20 mouse cellular contexts compared by ENCODE assay signal in the genomic region with DNA sequence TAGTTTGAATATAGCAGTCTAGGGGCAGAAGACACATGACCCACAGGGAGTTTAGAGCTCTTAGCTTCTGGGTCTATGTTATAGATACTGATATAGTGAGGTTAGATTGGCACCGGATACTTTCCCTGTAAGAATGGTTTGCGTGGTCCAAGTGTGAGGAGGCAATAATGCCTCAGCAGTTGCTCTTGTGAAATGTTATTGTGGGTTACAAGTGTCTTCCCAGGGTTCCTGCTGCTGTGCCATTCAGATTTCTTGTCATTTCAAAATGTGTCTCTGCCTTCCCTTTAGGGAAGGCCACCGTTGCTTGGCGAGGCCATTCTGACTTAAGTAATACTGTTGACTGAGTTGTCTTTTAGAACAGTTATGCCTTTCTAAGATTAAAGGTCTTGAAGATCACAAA.
DNase-seq lines count a peak whose midpoint lies in the region; ATAC-seq and TF ChIP-seq lines count a peak whose summit lies in the region.
"Had no signal": no experiment of that assay in that cellular context is flagged by ENCODE, and none has a peak within 500 bp of the region (broad histone marks: within the 10 kb centered on the region; RNA-seq: fewer than 3 reads in every experiment).

No protein-coding gene starts in this region.

- no peak overlapping the region for H3K4me3 ChIP-seq in MEL (ENCODE audit: control insufficient read depth in 1 of 2, insufficient read depth in 1 of 2, low read depth in 2 of 2, low read length in 2 of 2)
- H3K4me3 ChIP-seq in liver, embryonic 13.5 days (replicated peaks): no peak overlapping the region
- H3K4me3 ChIP-seq: embryonic facial prominence, embryonic 12.5 days; forebrain, embryonic 12.5 days; heart, embryonic 12.5 days; hindbrain, embryonic 10.5 days had no signal

- H3K4me1 ChIP-seq in MEL (ENCODE audit: control insufficient read depth in 1 of 2, insufficient read depth in 2 of 2, low read length in 2 of 2): peaks cover 6 to 7% of the 10 kb centered on the region in 2 experiments
- peaks cover 30% of the 10 kb centered on the region for H3K4me1 ChIP-seq in liver, embryonic 13.5 days (replicated peaks)
- H3K4me1 ChIP-seq: embryonic facial prominence, embryonic 12.5 days; forebrain, embryonic 12.5 days; heart, embryonic 12.5 days; hindbrain, embryonic 10.5 days had no signal

- H3K27me3 ChIP-seq in MEL (ENCODE audit: control insufficient read depth in 1 of 2, insufficient read depth in 2 of 2, low read length in 2 of 2): no peaks in the 10 kb centered on the region
- H3K27me3 ChIP-seq in liver, embryonic 13.5 days: no peaks in the 10 kb centered on the region
- H3K27me3 ChIP-seq: embryonic facial prominence, embryonic 12.5 days; forebrain, embryonic 12.5 days; heart, embryonic 12.5 days had no signal

- TF ChIP-seq EP300 in MEL (IDR thresholded peaks at IDR 0.05; ENCODE audit: low read depth in 1 of 2, low read length in 2 of 2): no peak

- intact Hi-C loops in left cerebral cortex, postnatal 25 days (cut with DNase I): no loop called here

- TF ChIP-seq POLR2A in MEL (IDR thresholded peaks at IDR 0.05; ENCODE audit: control insufficient read depth in 1 of 2, insufficient read depth in 1 of 2, low read depth in 1 of 2, low read length in 2 of 2, poor library complexity in 1 of 2): no peak

- no peak overlapping the region for H3K4me2 ChIP-seq in liver, embryonic 13.5 days
- H3K4me2 ChIP-seq: embryonic facial prominence, embryonic 12.5 days; forebrain, embryonic 12.5 days; heart, embryonic 12.5 days; hindbrain, embryonic 14.5 days had no signal

- peaks cover 5 to 16% of the 10 kb centered on the region in 2 experiments for H3K36me3 ChIP-seq in MEL (ENCODE audit: control insufficient read depth in 1 of 2, insufficient read depth in 2 of 2, low read length in 2 of 2)
- H3K36me3 ChIP-seq in liver, embryonic 13.5 days: peaks cover 8% of the 10 kb centered on the region; the same call in 1 of the 2 replicates
- H3K36me3 ChIP-seq: embryonic facial prominence, embryonic 12.5 days had no signal

- no peaks in the 10 kb centered on the region for H3K79me2 ChIP-seq in MEL (ENCODE audit: control insufficient read depth, insufficient read depth, low read length, poor library complexity)

- H3K27ac ChIP-seq in MEL (ENCODE audit: control insufficient read depth, low read depth, low read length): peak overlapping the region; percentile 52
- H3K27ac ChIP-seq in liver, embryonic 13.5 days: peak overlapping the region; percentile 77
- H3K27ac ChIP-seq: embryonic facial prominence, embryonic 12.5 days; forebrain, embryonic 12.5 days; hindbrain, embryonic 10.5 days; hindbrain, embryonic 14.5 days had no signal

- ATAC-seq in common myeloid progenitor, adult 5-6 weeks (replicated peaks; ENCODE audit: low read depth, poor library complexity, severe bottlenecking): 0 out of 2 replicates have a peak, but pooled peaks have one; percentile 39
- ATAC-seq in liver, embryonic 13.5 days (ENCODE audit: low read depth): no peak
- ATAC-seq in megakaryocyte, adult 5-6 weeks (ENCODE audit: poor library complexity, severe bottlenecking): peak; percentile 21; the same call in 1 of the 2 replicates
- ATAC-seq: CD4-positive, CD25-positive, alpha-beta regulatory T cell, adult 4 months; forebrain, embryonic 16.5 days had no signal

- no peak for TF ChIP-seq CTCF in MEL (IDR thresholded peaks at IDR 0.05 in 2 of 3, conservative IDR thresholded peaks at IDR 0.05 in 1 of 3; ENCODE audit: control insufficient read depth in 1 of 3, insufficient read depth in 1 of 3, low read depth in 2 of 3, low read length in 3 of 3, poor library complexity in 1 of 3, severe bottlenecking in 1 of 3)

- H3K9me3 ChIP-seq in MEL (replicated peaks; ENCODE audit: insufficient read depth, low read length): no peaks in the 10 kb centered on the region
- no peaks in the 10 kb centered on the region for H3K9me3 ChIP-seq in liver, embryonic 13.5 days (replicated peaks)
- H3K9me3 ChIP-seq: embryonic facial prominence, embryonic 12.5 days; forebrain, embryonic 12.5 days; G1E; heart, embryonic 12.5 days; hindbrain, embryonic 10.5 days had no signal

- H3K9ac ChIP-seq in MEL (ENCODE audit: control insufficient read depth, low read depth, low read length, poor library complexity, severe bottlenecking): no peak overlapping the region
- H3K9ac ChIP-seq in liver, embryonic 13.5 days: peak overlapping the region; percentile 7; the same call in 1 of the 2 replicates
- H3K9ac ChIP-seq: embryonic facial prominence, embryonic 12.5 days; forebrain, embryonic 12.5 days; heart, embryonic 12.5 days; hindbrain, embryonic 14.5 days had no signal

- DNase-seq in MEL (ENCODE audit: low read depth, low spot score): no peak
- no peak for DNase-seq in liver, embryonic 13.5 days
- no peak for DNase-seq in adrenal gland, adult 8-10 months
- no peak for DNase-seq in kidney, adult 8-10 months
- no peak for DNase-seq in left cerebral cortex, postnatal 25 days (ENCODE audit: low spot score in 2 of 2)
- DNase-seq: adrenal gland, postnatal 25 days; B cell, adult 2 months; cerebellum, adult 2 months; cerebellum, postnatal 10 days; gastrocnemius, postnatal 10 days had no signal

- 61% methylated on average over 4 of the region's 4 CpGs for WGBS in liver, embryonic 13.5 days (ENCODE audit: insufficient replicate concordance)

- no peak for TF ChIP-seq RAD21 in MEL (IDR thresholded peaks at IDR 0.05; ENCODE audit: low read depth, low read length)

TF ChIP-seq in MEL, 35 proteins besides CTCF, POLR2A, EP300 and RAD21:
- TF ChIP-seq RCOR1 (IDR thresholded peaks at IDR 0.05; ENCODE audit: low read depth, low read length) (no peak), ZC3H11A (IDR thresholded peaks at IDR 0.05; ENCODE audit: low read depth, low read length) (no peak), ZMIZ1 (IDR thresholded peaks at IDR 0.05; ENCODE audit: low read depth, low read length) (no peak), UBTF (IDR thresholded peaks at IDR 0.05; ENCODE audit: borderline replicate concordance, insufficient read depth, low read depth, low read length) (no peak), KAT2A (conservative IDR thresholded peaks at IDR 0.05; ENCODE audit: low read depth, low read length) (no peak), ZNF384 (IDR thresholded peaks at IDR 0.05; ENCODE audit: low read depth, low read length) (no peak)
